Mouse (Mus musculus) embryonic fibroblast, embryonic 13.5 days (primary cell): ENCODE measurements around the gene Sema3e.

Source experiments
- CTCF ChIP-seq: IDR thresholded peaks from 2 replicates; pipeline ENCODE4 v1.5.1; 2011; ENCODE audit warnings: mild to moderate bottlenecking, control low read depth, low read length, moderate library complexity, borderline replicate concordance; ENCODE audit not compliant: insufficient read depth
- POLR2A ChIP-seq: IDR thresholded peaks from 2 replicates; pipeline ENCODE4 v1.6.1; 2011; ENCODE audit warnings: low read depth, mild to moderate bottlenecking, control low read depth, low read length, moderate library complexity

DNA sequence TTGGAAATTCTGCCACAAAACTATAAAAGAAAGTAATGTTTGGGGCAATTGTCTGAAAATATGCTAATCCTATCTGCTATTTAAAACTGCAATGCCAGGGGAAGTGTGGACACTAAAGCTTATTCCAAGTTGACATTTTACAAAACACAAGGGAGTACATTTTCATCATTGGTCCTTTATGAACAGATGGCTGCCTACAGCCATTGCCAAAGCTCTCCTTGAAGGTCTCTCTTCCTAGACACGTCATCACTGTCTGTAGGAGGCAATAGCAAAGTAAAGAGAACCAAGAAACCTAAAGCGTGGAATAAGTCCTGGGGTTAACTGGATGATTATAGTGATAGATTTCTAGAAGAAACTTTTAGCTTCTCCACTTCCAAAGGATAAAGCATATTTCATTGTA lies 242.3 kb downstream of the Sema3e start:
- TF ChIP-seq CTCF (no peak), POLR2A (no peak)
